Mouse (Mus musculus) hindbrain, embryonic 10.5 days (tissue): ENCODE measurements around the gene Lfng. TPM values are rescaled to one million over a fixed set of nuclear protein-coding genes. Genes with fewer than 3 reads are reported as not detected.

Experiments used
- polyA plus RNA-seq: library from polyadenylated mRNA; unstranded; fragments of >200 nt; fragmentation: Nextera tagmentation; extraction: Ambion mirVana; gene quantifications from 2 replicates; pipeline ENCODE4 v1.2.1, GENCODE M21; 2016

The Lfng gene
- polyA plus RNA-seq, 1 experiment from 2014 or later = 40.9 TPM

Other genes starting within 250 kb of the Lfng start
- 24.5 and 25.5 TPM in 2 replicates for gene Snx8, start 218.1 kb upstream of the Lfng start, polyA plus RNA-seq
- 166 and 167 TPM in 2 replicates for gene Eif3b, start 188.0 kb upstream of the Lfng start, polyA plus RNA-seq
- not detected in 2 replicates for gene Gm4869, start 161.7 kb upstream of the Lfng start, polyA plus RNA-seq
- gene Chst12, start 101.8 kb upstream of the Lfng start, polyA plus RNA-seq = 15.7 and 18.8 TPM in 2 replicates
- gene Grifin, start 42.2 kb upstream of the Lfng start, polyA plus RNA-seq = not detected in 2 replicates
- gene Ttyh3, start 41.7 kb downstream of the Lfng start, polyA plus RNA-seq = 32.1 and 52.5 TPM in 2 replicates
- gene Iqce, start 95.1 kb downstream of the Lfng start, polyA plus RNA-seq = 24.5 and 29.1 TPM in 2 replicates
- 24.6 and 25.1 TPM in 2 replicates for gene Brat1, start 97.7 kb downstream of the Lfng start, polyA plus RNA-seq
- gene Amz1, start 116.8 kb downstream of the Lfng start, polyA plus RNA-seq = 0.87 and 1.5 TPM in 2 replicates
- gene Gna12, start 223.1 kb downstream of the Lfng start, polyA plus RNA-seq = 9.9 and 11.3 TPM in 2 replicates